Mouse (Mus musculus) R1 (cell line): ENCODE measurements at regions not wholly inside any gene's neighbourhood (a gene's known extent, or its start where the extent isn't known, plus 50 kb on each side); places are given as distances from the start of the nearest gene placed in this dataset.

Experiments
- DNase-seq: peaks from one replicate; pipeline ENCODE4 v3.0.0-alpha.2; 2018; ENCODE audit warnings: low read depth, low spot score

- no peak for DNase-seq
Observed at GRCm38 (mm10) chr13:84760978-84761377, 428.2 kb upstream of the Ccnh start.

- no peak for DNase-seq
Observed at GRCm38 (mm10) chr13:84761821-84762220, 427.4 kb upstream of the Ccnh start.

- DNase-seq: no peak
Observed at GRCm38 (mm10) chr13:84763916-84764315, 425.3 kb upstream of the Ccnh start.

DNA sequence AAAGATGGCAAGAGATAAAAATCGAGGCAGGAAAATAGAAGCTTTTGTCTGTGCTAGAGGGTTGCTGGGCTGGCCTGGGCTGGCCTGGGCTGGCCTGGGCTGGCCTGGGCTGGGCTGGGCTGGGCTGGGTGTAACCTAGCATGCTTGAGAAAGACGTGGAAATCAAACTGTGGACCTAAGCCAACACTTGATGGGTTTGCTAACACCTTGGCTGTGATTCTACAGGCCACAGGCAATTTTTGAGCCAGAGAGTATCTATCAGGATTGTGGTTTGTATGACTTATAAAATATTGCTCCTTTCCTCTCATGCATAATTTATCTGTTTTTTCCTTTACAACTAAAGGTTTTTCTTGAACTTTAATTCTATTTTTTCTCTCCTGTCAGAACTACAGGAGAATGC lies 417.3 kb upstream of the Ccnh start:
- DNase-seq: no peak

- peak; percentile 60 for DNase-seq
Observed at GRCm38 (mm10) chr13:84783017-84783937, 405.9 kb upstream of the Ccnh start.

GRCm38 (mm10) chr13:84804241-84804980 lies 384.8 kb upstream of the Ccnh start:
- DNase-seq: no peak

- no peak for DNase-seq
Observed at GRCm38 (mm10) chr13:84805190-84805589, 384.0 kb upstream of the Ccnh start.

DNA sequence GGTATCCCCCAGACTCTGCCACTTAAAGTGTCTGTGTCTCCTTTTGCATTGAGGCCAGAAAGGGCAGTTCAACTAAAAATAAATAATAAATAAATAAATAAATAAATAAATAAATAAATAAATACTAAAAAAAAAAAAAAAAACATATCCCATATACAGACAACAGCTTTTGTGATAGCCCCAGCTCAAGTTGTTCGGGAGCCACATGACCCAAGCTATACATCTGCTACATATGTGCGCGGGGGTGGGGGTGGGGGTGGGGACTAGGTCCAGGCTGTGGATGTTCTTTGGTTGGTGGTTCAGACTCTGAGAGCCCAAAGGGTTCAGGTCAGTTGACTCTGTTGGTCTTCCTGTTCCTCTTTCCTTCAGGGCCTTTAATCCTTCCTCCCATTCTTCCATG lies 379.6 kb upstream of the Ccnh start:
- DNase-seq: no peak
